Mouse (Mus musculus) thymus, adult 2 months (tissue): ENCODE measurements around the gene Slfn9.

Experiments used
- CTCF ChIP-seq: fragments of 200-500 bp; IDR thresholded peaks from 2 replicates; pipeline ENCODE4 v1.5.1; 2012; ENCODE audit warnings: mild to moderate bottlenecking, control low read depth, low read length, moderate library complexity, borderline replicate concordance; ENCODE audit not compliant: control insufficient read depth, poor library complexity, insufficient read depth; ENCODE audit errors: extremely low read depth
- POLR2A ChIP-seq: fragments of 200-500 bp; IDR thresholded peaks from 2 replicates; pipeline ENCODE4 v1.6.1; 2012; ENCODE audit warnings: mild to moderate bottlenecking, low read length, control low read depth, moderate library complexity; ENCODE audit not compliant: control insufficient read depth, poor library complexity, insufficient read depth; ENCODE audit errors: extremely low read depth

GRCm38 (mm10) chr11:82971590-82971974 lies 20.0 kb downstream of the Slfn9 start:
- TF ChIP-seq CTCF (no peak), POLR2A (no peak)
